Mouse (Mus musculus) 3134 (cell line): ENCODE measurements at regions not wholly inside any gene's neighbourhood (a gene's known extent, or its start where the extent isn't known, plus 50 kb on each side); places are given as distances from the start of the nearest gene placed in this dataset.

ENCODE experiments used
- DNase-seq: peaks from one replicate; pipeline ENCODE4 v3.0.0-alpha.2; 2011; ENCODE audit warnings: low spot score; ENCODE audit not compliant: insufficient read length; ENCODE audit errors: extremely low read depth

DNA sequence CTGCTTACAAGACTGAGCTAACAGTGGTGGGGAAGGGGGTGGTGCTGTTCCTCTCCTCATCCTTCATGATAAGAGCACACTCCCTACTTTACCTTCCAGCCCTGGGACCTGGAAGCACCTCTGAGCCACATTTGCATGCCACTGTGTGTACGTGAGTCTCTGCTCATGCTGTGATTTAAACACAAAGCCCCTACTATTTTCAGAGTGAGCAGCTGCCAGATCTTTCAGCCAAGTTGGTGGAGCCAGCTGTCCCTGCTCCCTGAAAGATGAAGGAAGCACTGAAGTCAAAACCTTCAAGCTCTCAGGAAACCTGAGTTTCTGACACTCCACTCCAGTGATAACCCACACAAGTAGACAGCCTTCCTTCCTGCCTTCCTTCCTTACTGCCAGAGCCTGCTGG lies 198.0 kb upstream of the Egln3 start:
- DNase-seq, result no peak

DNA sequence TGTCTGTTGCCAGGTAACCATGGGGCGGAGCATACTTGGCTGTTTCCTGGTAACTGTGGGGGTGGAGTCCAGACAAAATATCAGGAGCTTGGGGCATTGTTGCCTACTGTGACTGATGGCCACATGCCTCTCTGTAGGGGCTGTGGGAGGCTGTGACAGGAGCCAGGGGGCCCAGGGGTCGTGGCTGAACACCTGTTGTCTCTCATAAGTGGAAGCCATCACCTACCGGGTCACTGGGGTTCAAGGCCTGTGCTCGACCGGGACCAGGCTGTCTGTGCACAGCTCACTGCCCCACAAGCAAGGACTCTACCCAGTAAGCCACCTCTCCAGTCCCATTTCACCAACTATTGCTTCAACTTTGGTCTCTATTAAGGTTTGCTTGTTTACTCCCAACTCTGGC lies 196.4 kb upstream of the Egln3 start:
- DNase-seq, result no peak

DNA sequence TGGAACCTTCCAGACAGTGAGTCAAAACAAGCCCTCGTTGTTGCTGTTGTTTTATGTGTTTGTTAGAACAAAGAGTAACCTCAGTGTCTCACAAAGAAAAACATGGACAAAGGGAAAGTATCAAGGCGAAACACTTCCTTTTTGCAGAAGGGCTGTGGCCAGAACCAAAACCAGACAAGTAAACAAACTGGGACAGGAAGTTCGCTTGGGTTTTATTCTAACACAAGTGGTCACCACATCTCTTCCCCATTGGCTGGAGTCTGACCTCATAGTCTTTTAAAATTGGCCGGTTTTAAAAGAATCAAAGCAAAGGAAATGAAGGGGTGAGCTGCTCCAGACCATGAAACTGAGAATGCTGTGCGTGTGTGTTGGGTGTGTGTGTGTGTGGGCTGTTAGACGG lies 194.4 kb upstream of the Egln3 start:
- DNase-seq, result no peak

DNA sequence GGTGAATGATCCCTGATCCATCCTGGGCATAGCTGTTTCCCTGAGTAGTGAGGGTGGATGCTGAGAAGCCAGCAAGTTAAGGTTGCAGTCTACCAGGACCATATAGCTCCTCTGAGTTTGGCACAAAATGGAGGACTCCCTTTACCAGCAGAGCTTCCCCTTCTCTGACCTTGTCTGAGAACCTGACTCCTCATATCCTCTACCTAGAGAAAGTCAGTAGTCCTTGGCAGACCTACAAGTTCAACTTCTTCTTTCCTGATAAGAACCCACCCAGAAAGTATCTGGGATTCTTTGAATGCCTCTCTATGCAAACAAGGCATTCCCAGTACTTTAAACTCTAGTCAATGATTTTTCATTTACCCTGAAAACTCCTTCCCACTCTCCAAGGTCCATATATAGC lies 193.3 kb upstream of the Egln3 start:
- no peak for DNase-seq

DNA sequence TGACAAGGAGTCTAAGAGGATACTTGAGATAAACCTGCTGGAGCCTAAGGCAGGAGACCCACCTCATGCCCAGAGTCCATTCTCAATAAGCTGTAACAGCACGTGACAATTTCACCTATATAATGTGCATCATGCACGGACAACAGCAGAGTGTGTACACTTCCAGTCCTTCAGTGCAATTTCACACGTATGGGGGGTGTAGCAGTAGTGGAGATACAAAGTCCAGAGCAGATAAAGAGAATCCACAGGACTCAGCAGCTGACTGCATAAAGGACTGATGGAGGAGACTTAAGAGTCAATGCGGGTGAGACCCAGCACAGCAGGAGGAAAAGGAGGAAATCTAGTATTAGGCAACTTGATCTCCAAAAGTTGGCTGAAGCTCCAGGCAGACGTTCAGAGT lies 192.7 kb upstream of the Egln3 start:
- no peak for DNase-seq

DNA sequence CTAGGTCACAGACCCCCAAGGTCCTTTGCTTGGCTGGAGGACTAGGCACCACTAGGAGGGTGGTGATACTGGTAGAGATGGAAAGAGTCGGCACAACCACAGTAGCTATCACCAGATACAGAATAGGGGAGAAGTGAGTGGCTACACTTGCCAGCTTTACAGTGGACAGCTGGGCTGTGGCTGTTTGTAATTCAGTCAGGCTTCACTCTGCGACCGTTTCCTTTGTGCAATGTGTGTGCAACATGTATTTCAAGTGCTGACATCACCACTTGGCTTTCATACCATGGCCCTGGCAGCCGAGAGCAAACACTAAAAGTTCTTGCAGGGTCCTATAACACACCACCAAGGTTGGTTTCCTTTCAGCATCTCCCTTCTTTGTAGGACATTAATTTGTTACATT lies 181.7 kb upstream of the Egln3 start:
- no peak for DNase-seq

DNA sequence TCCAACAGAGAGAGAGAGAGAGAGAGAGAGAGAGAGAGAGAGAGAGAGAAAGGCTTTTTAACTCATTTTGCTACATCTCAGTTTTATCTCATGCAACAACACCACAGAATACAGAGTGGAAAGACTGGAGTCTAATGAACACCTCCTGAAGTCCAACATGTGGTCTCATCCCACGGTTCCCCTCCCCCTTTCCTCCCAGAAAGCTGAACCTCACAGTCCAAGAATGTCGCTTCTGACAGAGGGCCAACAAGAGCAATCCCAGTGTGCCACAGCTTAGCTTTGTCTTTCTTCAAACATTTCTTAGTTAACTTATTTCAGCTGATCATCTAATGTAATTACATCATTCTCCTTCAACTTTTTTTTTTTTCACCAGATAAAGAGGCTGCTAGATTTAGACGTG lies 180.5 kb upstream of the Egln3 start:
- no peak for DNase-seq

DNA sequence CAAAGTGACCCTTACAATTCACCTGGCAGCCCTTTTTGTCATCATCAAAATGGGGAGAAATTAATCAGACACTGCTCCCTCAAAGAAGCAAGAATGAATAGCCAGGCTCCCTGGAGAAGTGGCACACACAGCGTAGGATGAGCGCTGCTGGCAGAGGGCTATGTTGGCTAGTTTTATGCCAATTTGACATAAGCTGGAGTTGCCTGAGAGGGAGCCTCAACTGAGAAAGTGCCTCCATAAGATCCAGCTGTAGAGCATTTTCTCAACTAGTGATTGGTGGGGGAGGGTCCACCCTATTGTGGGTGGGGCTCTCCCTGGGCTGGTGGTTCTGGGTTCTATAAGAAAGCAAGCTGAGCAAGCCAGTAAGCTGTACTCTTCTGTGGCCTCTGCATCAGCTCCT lies 179.3 kb upstream of the Egln3 start:
- no peak for DNase-seq

DNA sequence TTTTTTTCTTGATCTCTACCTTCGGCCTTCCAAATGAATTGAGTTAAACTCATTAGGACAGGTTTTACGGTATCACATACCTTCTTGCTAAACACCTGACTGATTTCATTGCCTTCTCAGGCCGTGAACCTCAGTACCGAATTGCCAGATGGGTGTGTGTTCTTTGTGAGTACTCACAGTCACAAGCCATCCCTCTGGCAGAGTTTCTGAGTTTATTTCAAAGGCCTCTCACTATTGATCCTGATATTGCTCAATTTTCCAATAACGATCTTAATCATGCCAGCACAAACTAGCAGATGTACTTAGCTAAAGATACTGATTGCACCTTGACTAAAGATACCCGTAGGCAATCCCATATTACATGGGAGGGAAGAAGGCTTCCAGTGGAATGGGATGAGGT lies 178.4 kb upstream of the Egln3 start:
- DNase-seq, result no peak

DNA sequence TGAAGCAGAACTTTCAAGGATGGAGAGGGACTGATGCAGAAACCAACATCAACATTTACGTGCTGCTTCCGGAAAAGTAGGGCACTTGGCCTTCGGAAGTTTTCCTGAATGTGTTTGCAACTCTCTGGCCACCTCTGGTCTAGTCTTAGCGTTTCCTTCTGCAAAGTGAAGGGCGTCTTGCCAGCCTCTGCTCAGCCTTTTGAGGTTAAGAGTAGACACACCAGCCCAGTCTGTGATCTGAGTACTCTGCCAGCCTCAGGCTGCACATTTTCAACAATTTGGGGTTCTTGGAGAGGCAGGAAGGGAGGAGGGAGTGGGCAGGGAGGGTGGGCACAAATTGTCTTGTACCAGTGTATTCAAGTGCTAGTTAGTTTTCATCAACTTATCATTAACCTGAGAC lies 176.7 kb upstream of the Egln3 start:
- no peak for DNase-seq

DNA sequence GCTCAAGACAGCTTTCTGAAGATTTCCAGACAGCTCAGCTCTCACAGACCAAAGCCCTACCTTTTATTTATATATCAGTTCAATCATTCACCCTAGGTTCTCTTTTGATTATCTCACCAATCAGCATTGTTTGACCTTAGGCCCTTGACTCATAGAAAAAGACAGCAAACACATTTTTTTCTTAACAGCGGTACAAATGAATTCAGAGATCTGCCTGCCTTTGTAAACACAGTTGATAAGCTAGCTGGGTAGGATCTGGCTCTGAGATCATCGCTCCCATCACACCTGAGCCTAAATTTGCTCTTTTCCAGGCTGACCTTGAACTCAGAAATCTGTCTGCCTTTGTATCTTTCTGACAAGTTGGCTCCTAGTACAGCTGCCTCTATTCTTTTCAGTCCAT lies 174.9 kb upstream of the Egln3 start:
- no peak for DNase-seq

DNA sequence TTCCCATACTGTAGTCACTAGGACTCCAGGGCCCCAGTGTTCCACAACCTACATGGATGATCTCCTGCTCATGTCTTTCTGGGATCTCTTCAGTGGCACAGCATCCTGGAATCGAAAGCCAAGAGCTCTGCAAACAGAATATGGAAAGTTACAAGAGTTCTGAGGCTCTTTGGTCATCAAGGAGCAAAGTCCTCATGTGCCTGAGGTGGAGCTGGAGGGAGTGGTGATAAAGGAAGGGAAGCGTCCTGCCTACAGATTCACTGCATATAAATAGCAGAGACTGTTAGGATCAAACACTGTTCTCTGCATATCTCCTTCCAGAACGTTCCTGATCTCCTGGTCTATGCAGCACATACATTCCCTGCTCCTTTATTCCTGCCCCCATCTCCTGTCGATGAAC lies 170.4 kb upstream of the Egln3 start:
- DNase-seq, result no peak

DNA sequence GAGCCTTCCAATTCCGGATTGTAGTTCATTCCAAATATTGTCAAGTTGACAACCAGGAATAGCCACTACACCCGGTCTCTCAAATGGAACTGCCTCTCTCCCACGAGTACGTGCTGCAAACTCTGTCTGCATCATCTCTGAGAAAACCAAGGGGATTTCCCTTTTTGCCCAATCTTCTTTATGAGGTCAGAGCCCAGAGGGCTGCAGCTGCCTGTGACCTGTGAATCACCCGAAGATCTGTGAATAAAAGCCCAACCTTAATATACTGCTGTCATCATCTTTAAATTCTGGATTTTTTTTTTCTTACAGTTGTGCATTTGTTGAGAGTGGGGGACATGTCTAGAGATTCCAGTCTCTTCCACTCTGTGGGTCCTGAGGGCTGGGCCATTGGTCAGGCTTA lies 165.6 kb upstream of the Egln3 start:
- DNase-seq, result peak; percentile 5

DNA sequence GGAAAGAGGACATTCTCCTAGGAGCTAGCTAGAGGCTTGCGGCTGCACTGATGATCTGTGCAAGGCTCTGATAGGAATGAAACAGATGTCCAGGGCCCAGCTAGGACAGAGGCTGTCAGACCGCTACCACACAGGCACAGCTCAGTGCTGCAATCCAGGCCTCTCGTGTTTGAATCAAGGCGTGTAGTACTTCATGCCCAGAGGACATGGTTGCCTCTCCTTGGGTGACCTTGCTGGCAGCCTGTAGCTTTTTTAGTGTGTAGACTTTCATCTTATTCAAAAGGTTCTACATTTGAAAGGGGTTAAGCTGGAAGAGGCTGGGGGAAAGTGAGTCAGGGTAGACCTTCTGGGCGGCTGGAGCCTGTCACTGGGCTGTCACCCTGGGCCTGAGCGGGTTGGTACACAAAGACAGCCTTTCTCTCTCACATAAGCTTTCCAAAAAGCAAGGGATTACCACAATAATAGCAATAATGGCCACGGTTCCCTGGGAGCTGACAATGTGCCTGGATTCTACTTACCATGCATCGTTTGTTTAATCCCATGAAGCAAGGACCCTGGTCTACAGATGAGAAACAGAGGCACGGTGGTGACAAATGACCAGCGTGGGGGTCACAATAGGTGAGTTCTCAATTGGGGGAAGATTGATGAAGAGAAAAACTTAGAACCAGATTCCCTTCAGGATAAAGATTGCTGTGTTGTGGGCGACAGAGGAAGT lies 160.9 kb upstream of the Egln3 start:
- DNase-seq, result no peak

DNA sequence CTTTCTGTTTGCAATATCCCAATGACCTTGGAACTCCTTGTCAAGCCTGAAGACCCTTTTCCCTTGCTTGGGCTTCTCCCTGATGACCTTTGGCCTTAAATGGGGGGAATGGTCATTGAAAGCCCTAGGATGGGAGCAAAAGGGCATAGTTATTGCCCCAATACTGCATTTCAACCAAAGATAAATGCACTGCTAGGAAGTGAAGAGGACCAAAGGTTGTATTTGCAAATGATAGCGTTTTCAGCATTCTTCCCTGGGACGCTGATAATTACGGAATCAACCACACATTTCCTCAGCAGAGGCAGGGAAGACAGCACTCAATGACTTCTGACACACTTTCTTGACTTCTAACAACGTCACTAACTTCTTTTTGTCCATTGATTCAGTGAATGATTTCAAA lies 158.1 kb upstream of the Egln3 start:
- DNase-seq, result no peak

DNA sequence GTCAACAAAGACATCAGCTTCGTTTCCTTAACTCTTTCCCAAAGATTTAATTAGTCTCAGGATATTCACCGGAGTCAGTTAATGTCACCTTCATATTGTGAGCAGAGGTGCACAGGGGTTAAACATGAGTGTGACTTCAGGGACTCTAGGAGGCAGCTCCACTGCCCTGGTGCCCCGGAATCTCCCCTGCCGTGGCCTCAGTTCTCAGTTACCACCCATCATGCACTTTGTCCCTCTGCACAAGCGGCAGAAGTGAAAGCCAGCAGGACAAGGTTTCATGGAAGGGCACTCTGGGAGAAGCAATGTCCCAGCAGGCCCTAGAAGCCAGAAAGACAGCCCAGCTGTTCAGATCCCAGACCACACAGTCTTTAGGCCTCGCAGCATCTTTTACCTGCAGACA lies 150.5 kb upstream of the Egln3 start:
- DNase-seq, result no peak

DNA sequence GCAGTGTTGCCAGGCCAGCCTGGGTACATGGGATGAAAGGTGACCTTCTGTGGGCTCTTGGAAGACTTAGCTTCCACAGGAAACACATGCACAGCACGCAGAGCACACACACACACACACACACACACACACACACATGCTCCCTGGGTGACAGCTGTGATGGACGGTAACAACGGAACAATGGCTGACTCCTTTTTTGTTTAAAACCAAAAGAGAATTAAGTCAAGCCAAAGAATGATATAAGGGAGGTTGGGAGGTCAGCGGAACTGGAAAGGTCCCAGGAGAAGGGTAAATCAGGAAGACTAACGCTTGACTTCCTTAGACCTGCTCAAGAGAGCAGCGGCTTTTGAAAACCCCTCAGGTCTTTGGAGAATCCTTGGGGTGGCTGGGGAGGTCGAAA lies 150.0 kb upstream of the Egln3 start:
- no peak for DNase-seq

DNA sequence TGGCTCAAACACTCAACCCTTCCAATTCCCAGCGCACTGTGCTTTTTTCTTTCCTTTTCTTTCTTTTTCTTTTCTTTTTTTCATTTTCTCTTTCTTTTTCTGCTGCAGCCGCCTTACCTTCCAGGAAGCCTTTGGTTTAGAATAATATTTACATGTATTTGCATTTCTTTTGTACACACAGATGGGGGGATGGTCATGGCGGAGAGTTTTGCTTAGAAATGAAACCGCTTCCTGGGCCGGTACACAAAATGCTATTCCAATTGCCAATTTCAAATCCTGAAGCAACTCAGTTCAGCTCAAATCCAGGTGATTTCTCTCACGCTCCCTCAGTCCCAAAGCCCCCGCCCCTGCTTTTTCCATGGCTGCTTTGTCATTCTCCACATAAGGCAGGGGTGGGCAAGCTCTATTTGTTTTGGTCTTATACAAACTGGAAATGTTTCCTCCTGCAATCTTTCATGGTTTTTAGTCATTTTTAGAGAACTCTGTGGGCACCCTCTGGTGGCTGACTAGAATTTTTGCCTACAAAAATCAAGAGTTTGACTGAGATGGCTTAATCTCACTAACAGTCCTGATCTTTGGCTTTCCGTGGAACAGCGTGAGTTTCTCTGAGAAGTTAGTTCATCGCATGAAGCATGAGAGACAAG lies 149.4 kb upstream of the Egln3 start:
- DNase-seq, result no peak

DNA sequence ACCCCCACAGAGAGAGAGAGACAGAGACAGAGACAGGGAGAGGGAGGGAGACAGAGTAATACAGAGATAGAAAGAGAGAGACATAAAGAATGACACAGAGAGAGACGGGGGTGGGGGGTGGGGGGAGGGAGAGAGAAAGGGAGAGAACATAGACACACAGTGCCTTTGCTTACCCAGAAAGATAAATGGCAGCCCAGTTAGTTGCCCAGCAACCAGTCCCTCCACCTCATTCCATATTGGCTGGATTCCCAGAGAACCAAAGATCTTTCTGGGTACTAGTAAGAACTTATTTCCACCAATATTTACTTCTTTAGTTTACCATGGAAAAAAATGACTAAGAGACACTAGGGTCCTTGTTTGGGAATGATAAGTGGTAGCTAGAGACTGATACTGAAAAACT lies 146.6 kb upstream of the Egln3 start:
- DNase-seq, result no peak

DNA sequence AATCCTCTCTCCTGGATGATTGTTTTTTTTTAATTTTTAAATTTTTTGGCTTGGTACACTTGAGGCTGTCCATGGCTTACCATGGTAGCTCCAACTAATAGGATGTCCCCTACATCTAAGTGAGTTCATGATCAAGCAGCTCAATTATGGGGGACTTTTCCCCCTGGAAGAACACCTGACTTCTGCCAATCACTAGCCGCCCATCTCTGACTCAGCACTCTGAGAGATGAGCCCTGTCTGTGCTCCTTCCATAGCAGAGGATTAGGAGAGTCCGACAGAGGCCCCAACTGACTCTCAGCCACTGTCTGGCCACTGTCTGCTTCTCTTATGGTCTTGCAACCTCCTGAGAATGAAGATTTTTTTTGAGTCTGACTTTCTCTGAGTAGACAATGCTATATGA lies 145.7 kb upstream of the Egln3 start:
- no peak for DNase-seq

DNA sequence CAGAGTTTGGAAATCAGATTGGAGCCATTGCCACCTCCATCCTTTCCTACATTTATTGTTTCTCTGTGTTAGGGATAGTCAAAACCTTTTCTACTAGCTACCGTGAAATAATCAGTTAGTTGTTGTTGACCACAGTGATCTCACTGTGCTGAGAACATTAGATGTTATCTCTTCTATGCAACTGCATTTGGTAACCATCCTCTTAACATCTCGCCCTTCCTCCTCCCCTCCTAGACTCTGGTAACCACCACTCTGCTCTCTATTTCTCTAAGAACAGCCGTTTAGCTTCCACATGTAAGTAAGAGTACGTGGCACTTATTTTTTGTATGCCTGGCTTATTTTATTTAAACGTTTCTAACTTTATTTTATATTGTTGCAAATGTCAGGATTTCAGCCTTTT lies 139.8 kb upstream of the Egln3 start:
- DNase-seq, result no peak

DNA sequence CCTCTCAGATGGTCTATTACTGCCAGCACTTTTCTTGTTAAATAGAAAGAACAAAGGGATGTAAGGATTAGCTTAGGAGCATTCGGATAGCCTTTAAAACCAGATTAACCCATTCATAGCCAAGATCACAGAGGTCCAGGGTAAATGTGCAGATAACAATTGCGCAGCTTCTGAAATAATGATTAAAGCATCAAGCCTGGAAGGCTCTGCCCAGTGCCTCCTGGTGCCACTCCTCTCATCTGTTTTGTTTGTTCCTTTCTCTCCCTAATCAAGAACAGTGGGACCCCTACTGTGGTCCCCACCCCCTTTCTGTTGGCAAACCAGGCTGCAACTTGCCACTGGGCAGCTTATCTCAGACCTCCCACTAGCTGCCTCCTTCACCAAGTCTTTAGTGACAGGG lies 131.8 kb upstream of the Egln3 start:
- no peak for DNase-seq
